Mouse (Mus musculus): ENCODE results near the gene Bid. TPM values are rescaled to one million over a fixed set of nuclear protein-coding genes. Genes with fewer than 3 reads are reported as not detected.

Gene Bid
- total RNA-seq (2023): 10 to 100 TPM; 52.9 to 64.1 TPM

DNA sequence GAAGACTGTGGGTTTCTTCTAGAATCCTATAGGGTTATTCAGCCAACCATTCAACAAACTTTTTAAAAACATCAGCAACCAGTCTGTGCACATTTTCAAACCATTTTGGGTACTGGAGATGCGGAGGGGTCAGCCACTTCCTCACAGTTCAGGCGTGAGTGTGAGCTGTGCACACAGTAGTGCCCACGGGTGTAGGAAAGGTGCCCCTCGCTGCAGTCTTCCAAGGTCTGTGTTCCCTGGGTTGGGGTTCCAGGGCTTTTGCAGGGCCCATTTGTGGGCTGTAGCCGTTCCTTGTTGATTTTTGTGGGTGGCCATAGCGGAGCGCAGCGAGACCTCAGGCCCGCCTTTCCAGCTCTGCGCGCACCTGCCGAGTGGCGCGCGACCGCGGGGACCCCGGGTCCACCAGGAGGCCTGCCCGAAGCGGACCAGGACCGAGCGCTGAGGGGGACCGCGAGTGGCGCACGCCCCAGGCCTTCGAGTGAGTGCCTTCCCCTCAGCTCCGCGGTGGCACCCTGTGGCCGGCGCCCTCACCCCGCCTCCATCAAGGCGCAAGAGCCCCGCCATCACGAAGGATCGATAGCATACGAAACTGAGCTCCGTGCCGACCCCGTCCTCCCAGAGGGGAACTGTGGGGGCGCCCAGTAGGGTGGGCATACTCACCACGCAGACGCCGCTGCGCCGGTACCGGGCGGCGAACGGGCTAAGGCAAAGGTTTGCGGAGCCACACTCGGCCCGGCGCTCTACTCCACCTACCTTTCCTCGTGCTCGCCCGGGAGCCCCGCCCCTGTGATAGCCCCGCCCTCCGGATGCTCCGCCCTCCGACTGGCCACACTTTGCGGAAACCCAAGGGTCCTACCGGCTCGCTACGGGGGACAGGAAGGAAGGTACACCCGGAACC is at the start of gene Bid:
TSS of gene Bid (minus strand) at position 780 of the 898 bp plus-strand sequence.

Other genes with a start within 250 kb of the Bid start
- 1 to 10 TPM; 1.2 to 1.3 TPM for gene Slc25a18, start 143.3 kb downstream of the Bid start, total RNA-seq (2023)
- gene Atp6v1e1, start 94.1 kb downstream of the Bid start, total RNA-seq (2023): 100 to 1,000 TPM; 107 to 117 TPM
- gene Bcl2l13, start 80.6 kb downstream of the Bid start, total RNA-seq (2023): 10 to 100 TPM; 31.8 to 39.5 TPM
- 10 to 100 TPM; 28.7 to 28.9 TPM for gene Mical3, start 214.1 kb upstream of the Bid start, total RNA-seq (2023)

Data from B cell, adult 67 days (primary cell).